Mouse (Mus musculus) brown adipose tissue, adult 24 weeks (tissue): ENCODE results near the gene Aacs. TPM values are rescaled to one million over a fixed set of nuclear protein-coding genes. Genes with fewer than 3 reads are reported as not detected.

Source experiments
- H3K27ac ChIP-seq: fragments of 200-500 bp; replicated peaks from 2 replicates; pipeline ENCODE4 v1.5.1; 2012; ENCODE audit warnings: low read depth, mild to moderate bottlenecking, low read length
- H3K4me1 ChIP-seq: fragments of 200-500 bp; 2 replicates; pipeline ENCODE4 v1.6.1; 2012; ENCODE audit warnings: low read length, mixed read lengths; ENCODE audit not compliant: control insufficient read depth, insufficient read depth, insufficient read length
- H3K4me3 ChIP-seq: fragments of 200-500 bp; 2 replicates; pipeline ENCODE4 v1.5.1; 2012; ENCODE audit warnings: low read depth, mild to moderate bottlenecking, low read length, moderate library complexity; ENCODE audit not compliant: insufficient read depth
- polyA plus RNA-seq: library from polyadenylated mRNA; stranded (reverse); fragments of >200 nt; gene quantifications from 2 replicates; pipeline ENCODE4 v1.2.4, GENCODE M21; 2012; ENCODE audit not compliant: missing spikeins, insufficient read depth, insufficient read length

The Aacs gene
- polyA plus RNA-seq, 1 experiment = 151 TPM

- Histone ChIP-seq H3K4me3 (no peak within 1 kb of the TSS), H3K4me1 (no peaks in the 10 kb centered on the region), H3K27ac (no peak within 1 kb of the TSS)
These were observed 56.0 kb downstream of the Aacs start, which contains the start of gene Tmem132b for GRCm38 (mm10) chr5:125531634-125532033. Gene Tmem132b, plus strand, starts transcription at chr5:125531774.

DNA sequence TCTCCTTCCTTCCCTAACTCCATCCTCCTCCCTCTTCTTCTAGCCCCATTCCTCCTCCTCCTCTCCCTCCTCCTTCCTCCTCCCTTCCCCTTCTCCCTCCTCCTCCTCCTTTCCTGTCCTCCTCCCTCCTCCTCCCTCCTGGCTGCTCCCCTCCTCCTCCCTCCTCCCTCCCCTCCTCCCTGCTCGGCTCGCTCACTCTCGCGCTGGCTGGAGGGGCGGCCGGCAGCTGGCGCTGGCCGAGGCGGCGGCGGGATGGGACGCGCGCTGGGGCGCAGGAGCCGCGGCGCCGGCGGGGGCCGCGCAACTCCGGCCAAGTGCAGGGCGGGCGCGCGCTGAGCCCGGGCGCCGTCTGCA lies 56.6 kb downstream of the Aacs start:
- Histone ChIP-seq H3K27ac (no peak overlapping the region), H3K4me3 (no peak overlapping the region)

DNA sequence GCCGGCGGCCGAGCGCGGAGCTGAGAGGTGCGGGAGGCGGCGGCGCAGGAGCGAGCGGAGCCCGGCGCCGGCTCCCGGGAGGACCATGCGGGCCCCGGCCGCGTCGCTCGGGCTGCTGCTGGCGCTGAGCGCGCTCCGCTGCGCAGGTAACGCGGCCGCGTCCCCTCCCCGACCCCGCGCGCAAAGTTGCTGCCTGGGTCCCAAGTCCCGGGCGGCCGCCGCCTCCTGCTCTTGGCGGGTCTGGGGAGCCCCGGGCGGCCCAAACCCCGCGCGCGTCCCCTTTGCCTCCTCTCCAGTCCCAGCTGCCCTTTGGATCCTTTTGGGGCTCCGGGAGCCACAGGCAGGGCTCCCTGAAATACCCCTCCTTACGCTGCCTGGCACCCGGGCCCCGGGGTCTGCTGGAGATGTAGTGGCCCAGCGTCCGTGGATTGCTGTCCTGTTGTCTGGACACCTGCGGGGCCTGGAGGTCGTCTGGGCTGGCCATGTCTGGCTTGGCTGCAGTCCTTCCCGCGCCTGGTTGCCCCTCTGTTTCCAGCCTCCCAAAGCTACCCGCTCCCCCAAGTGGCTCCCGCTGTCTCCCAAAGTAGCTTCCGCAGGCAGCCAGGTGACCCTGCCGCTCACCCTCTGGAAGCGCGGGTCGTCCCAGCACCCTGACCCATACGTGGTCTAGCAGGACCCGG lies 57.1 kb downstream of the Aacs start:
- H3K4me1 ChIP-seq = no peaks in the 10 kb centered on the region
- H3K4me3 ChIP-seq = no peak overlapping the region

More for the DNA sequence above, 56.6 kb downstream of the Aacs start:
- no peaks in the 10 kb centered on the region for H3K4me1 ChIP-seq

DNA sequence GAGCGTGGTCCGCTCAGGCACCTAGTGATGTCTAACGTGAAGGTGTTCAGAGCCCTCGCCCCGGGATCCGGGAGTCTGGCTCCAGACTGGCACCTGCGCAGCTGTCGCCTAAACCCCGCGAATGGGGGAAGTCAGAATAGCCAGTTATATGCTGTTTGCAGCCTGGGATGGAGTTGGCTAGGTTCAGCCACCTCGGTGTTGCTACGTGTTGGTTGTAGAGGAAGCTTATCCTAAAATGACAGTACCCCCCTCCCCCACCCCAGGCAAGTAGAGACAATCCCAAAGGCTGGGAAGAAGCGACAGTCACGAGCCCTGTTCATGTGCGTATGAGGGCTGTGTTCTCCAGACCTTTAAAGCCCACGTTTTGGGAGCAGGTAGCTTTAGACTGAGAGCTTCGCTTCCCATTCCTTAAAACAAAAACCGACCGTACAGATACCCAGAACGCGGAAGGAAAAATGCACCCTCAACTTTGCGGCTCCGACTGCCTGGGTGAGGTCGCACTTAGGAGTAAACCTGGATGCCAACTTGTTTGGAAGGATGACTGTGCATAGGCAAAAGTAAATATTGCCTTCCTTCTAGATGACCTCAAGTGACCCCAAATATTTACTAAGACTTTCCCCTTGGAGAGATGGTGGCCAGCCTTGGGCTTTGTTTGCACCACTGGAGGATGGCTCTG lies 57.7 kb downstream of the Aacs start:
- no peaks in the 10 kb centered on the region for H3K4me1 ChIP-seq
- no peak overlapping the region for H3K27ac ChIP-seq
- no peak overlapping the region for H3K4me3 ChIP-seq

More for the DNA sequence above, 57.1 kb downstream of the Aacs start:
- H3K27ac ChIP-seq = no peak overlapping the region

DNA sequence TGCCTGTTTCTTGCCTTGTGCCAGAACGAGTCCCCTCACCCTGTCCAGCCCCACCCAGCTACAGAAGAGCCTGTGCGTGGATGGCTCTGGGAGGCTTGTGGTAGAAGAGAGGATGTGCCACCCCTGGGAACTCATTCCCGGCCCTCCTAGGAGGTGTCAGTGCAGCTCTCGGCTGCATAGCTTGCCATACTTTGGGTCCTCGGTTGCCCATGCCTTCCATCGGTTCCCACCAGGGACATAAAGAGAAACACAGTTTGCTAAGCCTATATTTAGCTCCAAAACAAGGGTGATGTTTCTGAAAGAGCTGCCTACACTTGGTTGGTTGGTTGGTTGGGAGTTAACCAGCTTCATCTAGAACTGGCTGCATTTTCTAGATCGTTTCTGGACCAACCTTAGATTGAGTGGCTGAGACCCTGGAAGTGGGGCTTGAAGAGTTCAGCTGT lies 58.6 kb downstream of the Aacs start:
- H3K27ac ChIP-seq = no peak overlapping the region
- no peak overlapping the region for H3K4me3 ChIP-seq
- no peaks in the 10 kb centered on the region for H3K4me1 ChIP-seq

DNA sequence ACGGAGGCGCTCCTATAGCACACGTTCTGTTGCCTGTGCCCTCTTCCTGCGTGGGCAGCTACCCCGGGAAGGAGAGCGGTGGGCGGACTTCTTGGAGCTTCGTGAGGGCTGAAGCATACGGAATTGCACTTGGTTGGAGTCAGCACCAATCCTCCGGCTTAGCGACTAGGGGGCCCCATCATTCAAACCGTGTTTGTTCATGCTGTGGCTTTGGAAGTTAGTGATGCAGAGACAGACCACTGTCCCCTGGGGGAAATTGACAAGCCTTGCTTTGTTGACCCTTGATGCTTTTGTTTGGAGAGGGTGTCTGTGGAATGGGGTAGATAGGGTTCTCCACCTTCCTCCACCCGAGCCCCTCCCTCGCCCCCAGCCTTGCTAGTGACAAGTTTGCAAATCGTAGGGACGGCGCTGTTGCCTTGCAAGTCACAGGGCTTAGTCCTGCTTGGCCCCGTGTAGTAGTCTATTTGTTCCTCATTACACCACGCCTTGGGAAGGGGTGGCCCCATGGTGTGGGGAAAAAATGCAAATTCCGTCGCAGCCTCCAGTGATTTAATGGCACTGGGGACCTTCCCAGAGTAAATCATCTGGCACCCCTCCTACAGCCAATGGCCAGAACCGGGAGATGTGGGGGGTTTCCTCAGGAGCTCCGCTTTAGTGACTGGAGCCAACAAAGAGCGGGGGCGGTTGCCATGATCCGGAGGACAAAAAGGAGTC lies 59.2 kb downstream of the Aacs start:
- Histone ChIP-seq H3K27ac (no peak overlapping the region), H3K4me3 (no peak overlapping the region), H3K4me1 (no peaks in the 10 kb centered on the region)

DNA sequence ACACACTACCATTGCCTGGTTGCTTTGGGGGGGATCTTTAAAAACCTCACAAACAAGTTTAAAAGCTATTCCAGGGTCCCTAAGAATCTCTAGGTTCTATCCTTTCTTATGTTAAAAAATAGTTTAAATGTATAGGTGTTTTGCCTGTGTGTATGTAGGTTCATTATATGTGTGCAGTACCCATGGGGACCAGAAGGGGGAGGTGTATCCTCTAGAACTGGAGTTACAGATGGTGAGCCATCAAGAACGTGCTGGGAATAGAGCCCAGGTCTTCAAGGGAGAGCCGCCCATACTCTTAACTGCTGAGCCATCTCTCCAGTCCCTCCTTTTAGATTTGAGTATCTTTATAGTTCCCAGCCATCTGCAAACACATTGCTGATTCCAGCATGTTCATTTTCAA lies 69.5 kb downstream of the Aacs start:
- H3K4me3 ChIP-seq = no peak overlapping the region
- no peak overlapping the region for H3K27ac ChIP-seq
- no peaks in the 10 kb centered on the region for H3K4me1 ChIP-seq

DNA sequence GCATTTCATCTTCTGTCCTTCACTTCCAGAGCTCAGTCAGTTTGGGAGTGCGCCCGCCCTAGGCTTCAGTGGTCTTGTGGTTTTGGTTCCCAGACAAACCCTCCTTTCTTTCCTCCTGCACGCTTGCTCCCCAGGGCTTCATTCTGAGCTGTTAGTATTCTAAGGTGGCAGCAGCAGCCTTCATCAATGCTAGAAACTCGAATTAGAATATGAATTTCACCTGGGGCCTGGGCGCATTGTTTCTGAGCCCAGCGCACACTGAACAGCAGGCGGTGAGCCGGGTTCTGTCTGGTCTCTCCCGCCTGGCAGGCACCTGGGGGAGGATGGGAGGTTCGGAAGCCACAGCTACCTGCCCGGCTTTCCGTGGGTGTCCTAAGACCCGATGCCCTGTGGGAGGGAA lies 70.7 kb downstream of the Aacs start:
- Histone ChIP-seq H3K27ac (no peak overlapping the region), H3K4me1 (no peaks in the 10 kb centered on the region), H3K4me3 (no peak overlapping the region)

GRCm38 (mm10) chr5:125549750-125550489 lies 74.3 kb downstream of the Aacs start:
- no peak overlapping the region for H3K4me3 ChIP-seq
- no peaks in the 10 kb centered on the region for H3K4me1 ChIP-seq
- no peak overlapping the region for H3K27ac ChIP-seq

GRCm38 (mm10) chr5:125555732-125556131 lies 80.1 kb downstream of the Aacs start:
- Histone ChIP-seq H3K4me1 (no peaks in the 10 kb centered on the region), H3K4me3 (no peak overlapping the region), H3K27ac (no peak overlapping the region)

GRCm38 (mm10) chr5:125563492-125563891 lies 87.9 kb downstream of the Aacs start:
- Histone ChIP-seq H3K4me3 (no peak overlapping the region), H3K27ac (no peak overlapping the region), H3K4me1 (peaks cover 4% of the 10 kb centered on the region; the same call in 1 of the 2 replicates)

DNA sequence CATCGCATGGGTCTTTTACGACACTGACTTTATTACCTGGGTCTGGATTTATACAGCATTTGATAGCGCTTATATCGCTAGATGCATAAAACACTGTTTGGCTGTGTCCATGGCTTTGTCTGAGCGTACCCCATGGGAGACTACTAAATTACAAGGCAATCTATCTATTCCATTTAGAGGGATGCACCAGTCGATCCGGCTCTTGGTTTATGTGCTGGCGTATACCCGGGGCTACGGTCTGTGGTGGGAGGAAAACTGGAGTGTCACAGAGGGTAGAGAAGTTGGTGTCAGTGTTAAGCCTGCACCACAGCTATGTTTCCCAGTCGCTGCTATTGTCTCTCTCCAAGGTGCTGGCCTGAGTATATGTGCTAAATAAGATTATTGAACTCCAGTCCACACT lies 90.1 kb downstream of the Aacs start:
- Histone ChIP-seq H3K4me1 (peaks cover 4% of the 10 kb centered on the region; the same call in 1 of the 2 replicates), H3K27ac (no peak overlapping the region), H3K4me3 (no peak overlapping the region)
